Mouse (Mus musculus) bone marrow macrophage, adult 2 months (primary cell): ENCODE results near the gene Serpina1c. TPM values are rescaled to one million over a fixed set of nuclear protein-coding genes. Genes with fewer than 3 reads are reported as not detected.
"Not testable (repeated sequence)": the region's sequence is repeated elsewhere in the genome, so short reads cannot be mapped to it uniquely, and the experiment has no call there.

ENCODE experiments used
- H3K27ac ChIP-seq: 2 replicates; pipeline ENCODE4 v1.5.1; 2012; ENCODE audit warnings: low read depth, low read length; ENCODE audit not compliant: insufficient read depth
- H3K4me1 ChIP-seq: 2 replicates; pipeline ENCODE4 v1.6.1; 2012; ENCODE audit warnings: low read length; ENCODE audit not compliant: control insufficient read depth, insufficient read depth
- H3K4me3 ChIP-seq: 2 replicates; pipeline ENCODE4 v1.5.1; 2012; ENCODE audit warnings: mild to moderate bottlenecking, low read length, moderate library complexity; ENCODE audit not compliant: insufficient read depth
- CTCF ChIP-seq: IDR thresholded peaks from 2 replicates; pipeline ENCODE4 v1.5.1; 2012; ENCODE audit warnings: low read depth, mild to moderate bottlenecking, low read length, moderate library complexity
- POLR2A ChIP-seq: IDR thresholded peaks from 2 replicates; pipeline ENCODE4 v1.6.1; 2012; ENCODE audit warnings: mild to moderate bottlenecking, low read depth, low read length, borderline replicate concordance
- polyA plus RNA-seq: library from polyadenylated mRNA; stranded (reverse); fragments of >200 nt; gene quantifications from 2 replicates; pipeline ENCODE4 v1.2.4, GENCODE M21; 2012; ENCODE audit not compliant: missing spikeins, insufficient read depth, insufficient read length

Serpina1c gene
- polyA plus RNA-seq, result not detected in 2 replicates

GRCm38 (mm10) chr12:103904837-103905340 lies at the start of gene Serpina1c:
TSS of gene Serpina1c (minus strand) at chr12:103904887.
- not testable (repeated sequence) for H3K27ac ChIP-seq, H3K4me3 ChIP-seq, H3K4me1 ChIP-seq

- not testable (repeated sequence) for H3K4me1 ChIP-seq, H3K27ac ChIP-seq, H3K4me3 ChIP-seq
These were observed 48.3 kb upstream of the Serpina1c start for GRCm38 (mm10) chr12:103952972-103953371.

GRCm38 (mm10) chr12:103946243-103946642 lies 41.6 kb upstream of the Serpina1c start:
- no peak overlapping the region for H3K27ac ChIP-seq
- H3K4me3 ChIP-seq, result no peak overlapping the region
- TF ChIP-seq CTCF (no peak), POLR2A (no peak)
- H3K4me1 ChIP-seq, result no peaks in the 10 kb centered on the region

GRCm38 (mm10) chr12:103909181-103909580 lies 4.5 kb upstream of the Serpina1c start:
- not testable (repeated sequence) for H3K27ac ChIP-seq, H3K4me1 ChIP-seq, H3K4me3 ChIP-seq

GRCm38 (mm10) chr12:103907746-103908145 lies 3.1 kb upstream of the Serpina1c start:
- H3K4me1 ChIP-seq, H3K27ac ChIP-seq, H3K4me3 ChIP-seq: not testable (repeated sequence)

GRCm38 (mm10) chr12:103901929-103902328 lies 2.8 kb downstream of the Serpina1c start:
- H3K4me3 ChIP-seq, H3K27ac ChIP-seq, H3K4me1 ChIP-seq: not testable (repeated sequence)

- not testable (repeated sequence) for H3K4me1 ChIP-seq, H3K27ac ChIP-seq, H3K4me3 ChIP-seq
These were observed 37.8 kb downstream of the Serpina1c start for GRCm38 (mm10) chr12:103866873-103867272.

GRCm38 (mm10) chr12:103863101-103863974 lies 41.3 kb downstream of the Serpina1c start, which contains the start of gene Serpina1a:
TSS of gene Serpina1a (minus strand) at chr12:103863562.
- not testable (repeated sequence) for H3K4me3 ChIP-seq, H3K27ac ChIP-seq, H3K4me1 ChIP-seq

- no peak for TF ChIP-seq CTCF
- no peak for TF ChIP-seq POLR2A
- Histone ChIP-seq H3K4me1 (no peaks in the 10 kb centered on the region), H3K27ac (no peak overlapping the region), H3K4me3 (no peak overlapping the region)
These were observed 43.7 kb downstream of the Serpina1c start for GRCm38 (mm10) chr12:103860976-103861375.

GRCm38 (mm10) chr12:103860571-103860970 lies 44.1 kb downstream of the Serpina1c start:
- not testable (repeated sequence) for H3K4me1 ChIP-seq, H3K27ac ChIP-seq, H3K4me3 ChIP-seq

GRCm38 (mm10) chr12:103859584-103859983 lies 45.1 kb downstream of the Serpina1c start:
- H3K4me1 ChIP-seq, H3K4me3 ChIP-seq, H3K27ac ChIP-seq: not testable (repeated sequence)

- H3K27ac ChIP-seq, H3K4me1 ChIP-seq, H3K4me3 ChIP-seq: not testable (repeated sequence)
These were observed 51.7 kb downstream of the Serpina1c start for GRCm38 (mm10) chr12:103853032-103853431.

Other genes with a start within 250 kb of the Serpina1c start
- gene Serpina6, start 247.7 kb downstream of the Serpina1c start, polyA plus RNA-seq, result not detected in 2 replicates
- not detected in 2 replicates for gene Serpina16, start 228.7 kb downstream of the Serpina1c start, polyA plus RNA-seq
- gene Serpina1f, start 209.4 kb downstream of the Serpina1c start, polyA plus RNA-seq, result not detected in 2 replicates
- gene Serpina1d, start 131.3 kb downstream of the Serpina1c start, polyA plus RNA-seq, result not detected in 2 replicates
- gene Serpina1b, start 74.5 kb downstream of the Serpina1c start, polyA plus RNA-seq, result not detected in 2 replicates
- not detected in 2 replicates for gene Serpina1a, start 41.3 kb downstream of the Serpina1c start, polyA plus RNA-seq
- not detected in 2 replicates for gene Serpina1e, start 54.1 kb upstream of the Serpina1c start, polyA plus RNA-seq
- gene Serpina11, start 85.1 kb upstream of the Serpina1c start, polyA plus RNA-seq, result not detected in 2 replicates
- gene Serpina9, start 108.9 kb upstream of the Serpina1c start, polyA plus RNA-seq, result not detected in 2 replicates
- not detected in 2 replicates for gene Serpina12, start 139.6 kb upstream of the Serpina1c start, polyA plus RNA-seq
- gene Serpina5, start 196.2 kb upstream of the Serpina1c start, polyA plus RNA-seq, result not detected in 2 replicates
- not detected in 2 replicates for gene Serpina3a, start 207.8 kb upstream of the Serpina1c start, polyA plus RNA-seq
- gene Serpina3b, start 223.1 kb upstream of the Serpina1c start, polyA plus RNA-seq, result not detected in 2 replicates
- gene Serpina3c, start 249.0 kb upstream of the Serpina1c start, polyA plus RNA-seq, result not detected in 2 replicates